Mouse (Mus musculus) ovary, postnatal 10 days (tissue): ENCODE measurements around the gene Dpy19l1.

Experiments used
- DNase-seq: peaks from one replicate; pipeline ENCODE4 v3.0.0; 2022; ENCODE audit warnings: low spot score

Dpy19l1 gene

GRCm38 (mm10) chr9:24503067-24503857 lies at the start of gene Dpy19l1:
Gene Dpy19l1 (minus strand): TSS chr9:24503140.
- DNase-seq: peak; percentile 78

- DNase-seq: no peak
Measured at GRCm38 (mm10) chr9:24538159-24538558, 35.2 kb upstream of the Dpy19l1 start.

DNA sequence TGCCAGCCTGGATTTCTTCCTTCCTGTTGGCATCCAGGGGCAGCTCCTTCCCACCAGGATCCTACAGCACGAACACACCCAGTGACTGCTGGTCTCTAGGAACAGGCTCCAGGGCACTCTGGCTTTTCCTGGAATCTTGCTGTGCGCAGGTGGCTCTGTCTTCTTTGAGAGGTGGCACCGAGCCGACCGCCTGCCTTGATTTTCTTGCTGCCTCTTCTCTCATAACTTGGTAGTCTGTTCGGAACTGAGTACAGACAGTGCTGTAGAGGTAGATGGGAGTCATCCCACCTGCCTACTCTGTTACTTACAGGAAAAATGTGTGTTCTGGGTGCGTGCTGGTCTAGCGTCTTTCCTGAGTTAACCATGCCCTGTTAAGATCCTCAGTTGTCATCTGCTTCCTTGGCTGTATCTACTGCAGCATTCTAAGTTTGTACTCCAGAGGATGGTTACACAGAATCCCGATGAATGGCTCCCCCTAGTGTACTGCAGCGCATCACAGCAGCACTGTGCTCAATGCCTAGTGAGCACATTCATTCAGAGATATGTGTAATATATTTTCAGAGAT lies 13.7 kb upstream of the Dpy19l1 start:
- peak; percentile 17 for DNase-seq

GRCm38 (mm10) chr9:24514078-24514469 lies 11.1 kb upstream of the Dpy19l1 start:
- DNase-seq: no peak

DNA sequence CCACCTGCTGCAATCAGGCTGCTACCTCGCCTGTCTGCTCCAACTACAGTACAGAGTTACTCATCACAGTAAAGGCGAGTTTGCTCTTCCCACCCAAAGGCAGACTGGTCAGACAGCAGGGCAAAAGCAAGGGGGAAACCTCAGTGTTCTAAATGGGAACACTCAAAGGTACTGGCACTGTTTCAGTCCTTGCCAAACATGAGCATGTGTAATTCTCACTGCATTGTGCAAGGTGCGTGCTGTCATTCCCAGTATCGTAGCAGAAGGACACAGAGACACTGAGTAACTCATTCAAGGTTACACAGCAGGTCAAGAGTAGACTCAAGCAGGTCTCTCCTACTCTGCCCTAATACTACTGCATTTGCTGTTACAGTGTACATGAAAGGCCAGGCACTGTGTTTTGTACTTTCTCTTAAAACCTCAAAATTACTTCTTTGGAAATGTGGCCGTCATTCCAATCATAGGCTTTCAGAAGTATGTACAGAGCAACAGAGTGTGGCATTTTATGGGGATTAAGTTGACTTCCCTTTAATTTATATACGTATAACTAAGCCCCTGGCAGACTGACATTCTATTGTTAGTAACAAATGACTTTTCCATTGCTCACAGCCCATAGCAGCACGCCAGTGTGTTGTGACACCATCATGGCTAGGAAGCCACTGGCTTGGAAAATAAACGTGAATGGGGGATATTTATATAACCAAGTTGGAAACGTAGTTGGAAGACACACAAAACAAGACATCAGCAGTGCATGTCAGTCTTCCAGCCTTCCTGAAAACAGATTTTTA lies 10.5 kb upstream of the Dpy19l1 start:
- DNase-seq: no peak

DNA sequence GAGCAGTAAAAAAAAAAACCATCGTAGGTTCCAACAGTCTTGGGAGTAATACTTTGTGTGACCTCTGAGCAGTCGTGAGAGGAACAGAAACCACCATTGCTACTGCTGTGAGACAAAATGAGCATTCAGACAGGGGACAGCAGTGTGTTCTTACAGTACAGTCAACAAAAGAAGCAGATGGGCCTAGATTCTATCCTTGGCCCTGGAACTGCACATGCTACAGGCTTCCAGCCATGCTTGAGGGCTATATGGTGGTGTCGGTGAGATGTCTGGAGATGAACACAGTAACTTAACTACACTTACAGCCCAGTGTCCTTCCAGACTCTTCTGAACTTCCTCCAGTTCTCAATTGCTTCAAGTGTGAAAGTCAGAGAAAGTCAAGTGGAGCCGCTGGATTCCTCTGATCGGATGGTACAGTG lies 9.2 kb upstream of the Dpy19l1 start:
- DNase-seq: no peak

- DNase-seq: no peak
Measured at GRCm38 (mm10) chr9:24511371-24512120, 8.6 kb upstream of the Dpy19l1 start.

DNA sequence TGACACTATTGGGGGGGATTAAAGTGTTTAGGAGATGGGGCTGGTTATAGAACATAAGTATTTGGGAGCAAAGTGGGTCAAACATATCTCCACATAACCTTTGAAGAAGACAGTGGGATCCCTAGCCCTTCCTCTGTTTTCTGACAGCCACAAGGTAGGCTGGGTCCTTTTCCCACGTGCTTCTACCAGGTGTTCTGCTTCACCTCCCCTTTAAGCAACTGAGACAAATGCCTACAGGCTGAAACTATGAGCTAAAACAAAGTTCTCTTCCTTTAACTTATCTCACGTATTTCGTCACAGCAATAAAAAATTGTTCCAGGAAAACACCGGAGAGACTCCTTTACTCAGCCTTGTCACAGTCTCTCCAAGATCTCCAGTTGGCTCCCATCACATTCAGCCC lies 5.9 kb upstream of the Dpy19l1 start:
- DNase-seq: no peak

DNA sequence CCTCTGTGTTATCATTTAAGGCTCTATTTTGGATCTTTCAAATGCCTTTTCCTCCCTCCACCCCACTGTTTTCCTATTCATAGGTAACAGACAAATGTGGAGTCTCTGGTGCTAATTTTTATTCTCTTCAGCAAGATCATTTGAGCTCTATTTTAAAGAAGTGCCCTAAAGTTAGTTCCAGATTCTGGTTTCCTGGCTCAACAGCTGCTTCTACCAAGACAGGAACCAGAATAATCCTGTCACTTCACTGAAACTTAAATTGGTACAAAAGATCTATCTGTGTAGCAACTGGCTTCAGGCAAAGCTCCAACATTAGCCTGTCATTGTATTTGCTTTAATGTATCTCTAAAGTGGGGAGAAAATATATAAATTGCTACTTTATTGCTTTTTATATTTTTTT lies 3.6 kb upstream of the Dpy19l1 start:
- DNase-seq: no peak

DNA sequence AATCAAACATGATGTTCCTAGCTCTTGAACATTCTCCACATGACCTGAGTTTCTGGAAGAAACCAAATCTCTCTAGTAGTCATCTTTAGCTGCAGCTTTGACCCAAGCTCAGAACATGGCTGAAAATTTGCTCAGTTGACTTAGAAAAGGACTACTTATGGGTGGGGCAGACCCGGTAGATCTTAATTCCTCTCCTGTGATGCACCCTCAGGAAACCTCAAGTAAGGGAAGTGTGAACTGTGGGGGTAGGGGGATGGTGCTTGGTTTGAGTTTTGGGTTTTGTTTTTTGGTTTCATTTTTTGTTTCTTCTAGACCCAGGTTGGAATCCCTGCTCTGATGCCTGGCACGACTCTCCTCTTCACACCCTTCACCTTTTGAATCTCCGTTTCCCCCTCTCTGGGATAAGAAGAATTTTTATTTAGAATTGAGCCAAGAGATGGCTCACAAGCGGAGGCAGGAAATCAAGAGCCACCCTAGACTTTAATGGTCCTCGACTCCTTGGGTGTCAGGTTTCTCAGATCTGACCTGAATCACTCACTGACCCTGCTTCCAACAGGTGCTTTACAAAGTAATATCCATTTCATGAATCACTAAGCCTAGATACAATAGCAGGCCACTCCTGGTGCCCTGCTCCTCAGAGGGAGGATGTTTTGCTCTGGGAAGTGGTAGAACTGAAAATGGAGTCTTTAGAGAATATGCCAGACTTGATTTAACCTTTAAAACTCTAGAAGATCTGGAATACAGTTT lies 2.2 kb upstream of the Dpy19l1 start:
- no peak for DNase-seq

GRCm38 (mm10) chr9:24504381-24504780 lies 1.4 kb upstream of the Dpy19l1 start:
- DNase-seq: no peak

DNA sequence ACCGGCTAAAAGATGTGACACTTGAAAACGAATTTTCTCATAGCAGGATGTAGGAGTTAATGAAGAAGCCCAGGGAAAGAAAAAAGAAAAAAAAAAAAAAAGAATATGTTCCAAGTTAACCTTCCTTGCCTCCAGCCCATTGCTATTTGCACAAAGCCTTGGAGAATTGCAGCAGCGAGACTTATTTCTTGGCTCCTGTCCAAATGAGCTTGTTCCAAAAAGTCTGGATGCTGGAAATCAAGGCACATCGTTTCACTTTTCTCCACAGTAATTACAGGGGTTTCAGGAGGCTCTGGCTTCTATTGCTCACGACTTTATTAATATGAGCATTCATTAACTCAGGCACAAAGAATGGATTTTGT lies 899 bp upstream of the Dpy19l1 start:
- DNase-seq: no peak

DNA sequence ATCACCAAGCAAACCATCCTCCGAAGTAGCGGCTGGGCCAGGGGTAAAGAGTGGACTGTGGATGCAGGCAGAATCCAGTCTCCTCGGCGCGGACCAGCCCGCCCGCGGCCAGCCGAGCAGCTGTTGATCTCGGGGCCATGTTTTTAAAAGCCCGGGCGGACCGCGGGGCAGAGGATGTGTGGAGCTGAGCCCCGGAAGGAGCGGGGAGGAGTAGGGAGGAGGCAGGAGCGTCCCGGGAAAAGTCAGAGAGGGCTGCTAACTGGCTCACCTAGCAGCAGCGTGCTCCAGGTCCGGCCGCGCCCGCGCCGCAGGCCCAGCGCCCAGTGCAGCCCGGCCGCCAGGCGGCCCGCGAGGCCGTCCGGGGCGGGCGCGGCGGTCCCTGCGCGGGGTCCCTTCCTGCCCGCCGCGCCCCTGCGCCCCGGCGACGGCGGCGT lies 352 bp downstream of the Dpy19l1 start:
- peak; percentile 32 for DNase-seq

DNA sequence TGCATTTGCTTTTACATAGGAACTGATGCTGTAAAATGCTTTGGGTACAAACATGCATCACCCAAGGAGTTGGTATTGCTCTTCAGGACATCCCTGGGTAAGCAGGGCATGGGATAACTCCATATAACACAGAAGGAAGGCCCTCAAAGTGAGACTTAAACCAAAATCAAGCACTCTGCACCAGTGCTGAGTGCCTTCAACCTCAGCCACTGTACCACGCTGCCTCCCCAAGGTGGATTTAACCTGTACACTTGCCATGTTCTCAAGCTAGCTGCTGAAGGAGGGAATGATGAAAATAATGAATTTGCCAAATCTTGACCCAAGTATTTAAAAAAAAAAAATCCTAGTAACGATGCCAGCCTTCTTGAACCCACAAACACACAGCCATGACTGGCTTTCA lies 1.3 kb downstream of the Dpy19l1 start:
- DNase-seq: no peak

DNA sequence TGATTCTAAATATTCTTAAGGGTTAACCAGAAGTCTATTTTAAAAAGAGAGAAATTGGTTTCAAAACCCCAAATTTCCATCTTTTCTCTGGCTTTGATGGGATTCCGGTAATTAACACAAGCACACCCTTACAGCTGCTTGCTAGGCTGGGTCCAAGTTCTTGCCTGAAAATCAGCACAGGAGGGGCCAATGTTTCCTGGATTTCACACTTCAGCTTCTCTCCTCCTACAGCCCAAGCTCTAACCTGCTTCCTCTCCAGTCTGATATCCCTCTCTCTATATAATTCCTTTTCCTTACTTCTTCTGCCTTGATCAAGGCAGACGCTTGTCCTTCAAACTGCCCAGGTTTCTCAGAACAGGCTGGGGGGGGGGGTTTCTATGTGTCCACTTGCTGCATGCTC lies 6.7 kb downstream of the Dpy19l1 start:
- DNase-seq: no peak

DNA sequence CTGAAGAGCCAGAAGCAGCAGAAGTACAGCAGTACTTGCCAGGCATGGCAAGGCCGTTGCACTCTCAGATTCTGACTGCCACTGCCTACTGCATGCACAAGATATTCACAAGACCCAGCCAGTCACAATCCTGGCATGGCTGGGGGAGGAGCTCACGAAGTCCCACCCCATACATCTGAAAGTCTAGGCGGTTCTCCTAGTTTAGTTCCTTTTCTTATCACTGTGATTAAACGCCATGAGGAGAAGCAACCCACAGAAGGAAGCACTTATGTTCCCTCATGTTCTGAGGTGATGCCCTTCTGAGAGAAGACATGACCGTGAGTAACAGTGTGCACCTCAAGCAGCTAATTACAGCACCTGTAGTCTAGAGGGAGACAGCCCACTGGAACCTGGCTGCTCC lies 12.4 kb downstream of the Dpy19l1 start:
- no peak for DNase-seq

GRCm38 (mm10) chr9:24488425-24489104 lies 14.4 kb downstream of the Dpy19l1 start:
- no peak for DNase-seq

DNA sequence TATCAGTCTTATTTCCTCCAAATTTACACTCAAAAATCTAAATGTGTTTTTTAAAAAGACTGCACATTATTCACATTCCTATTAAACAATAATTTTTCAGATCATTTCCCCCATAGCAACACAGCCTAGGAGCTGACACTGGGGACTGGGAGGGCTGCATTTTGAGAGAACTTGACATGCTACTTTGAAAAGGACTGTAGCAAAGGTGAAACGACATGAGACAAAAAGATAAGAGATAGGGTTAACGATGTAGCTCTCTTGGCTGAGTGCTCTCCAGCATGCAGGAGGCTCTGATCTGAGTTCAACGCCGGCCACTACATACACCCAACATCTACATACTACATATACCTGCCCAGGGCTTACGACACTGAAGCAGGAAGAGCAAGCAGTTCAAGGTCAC lies 20.6 kb downstream of the Dpy19l1 start:
- DNase-seq: no peak

DNA sequence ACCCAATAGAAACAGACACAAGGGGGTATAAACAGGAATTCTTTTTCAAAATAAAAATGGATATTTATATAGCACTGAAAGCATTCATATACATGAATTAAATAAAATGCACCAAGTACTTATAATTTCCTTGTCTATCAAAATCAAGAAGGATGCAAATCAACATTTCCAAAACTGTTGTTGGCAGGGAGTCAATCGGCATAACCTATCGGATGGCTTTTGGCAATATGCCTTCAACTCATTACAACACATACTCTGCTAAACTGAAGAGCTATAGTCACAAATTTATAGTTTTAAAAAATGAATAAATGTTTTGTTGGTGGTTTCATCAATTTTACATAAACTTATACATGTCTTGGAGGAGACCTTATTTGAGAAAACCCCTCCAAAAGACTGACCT lies 25.7 kb downstream of the Dpy19l1 start:
- DNase-seq: no peak

- DNase-seq: no peak
Measured at GRCm38 (mm10) chr9:24473824-24474223, 29.1 kb downstream of the Dpy19l1 start.

DNA sequence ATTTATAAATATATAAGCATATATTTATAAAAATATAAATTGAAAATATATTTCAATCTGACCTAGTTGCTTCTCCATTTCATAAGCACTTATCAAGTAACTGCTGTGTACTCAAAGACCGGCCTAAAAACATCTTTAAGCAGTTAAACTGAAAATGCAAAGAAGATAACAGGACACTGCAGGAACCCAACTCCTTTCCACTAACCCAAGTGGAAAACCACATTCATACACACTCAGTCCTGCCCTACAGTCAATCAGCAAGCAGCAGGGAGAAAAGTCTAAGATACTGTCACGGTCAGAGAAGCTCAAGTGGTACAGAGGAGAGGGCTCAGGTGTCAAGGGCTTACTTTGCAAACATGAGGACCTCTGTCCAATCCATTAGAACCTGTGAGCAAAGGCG lies 30.4 kb downstream of the Dpy19l1 start:
- no peak for DNase-seq
